ENCODE assay signal across 8 mouse cellular contexts in the genomic region with DNA sequence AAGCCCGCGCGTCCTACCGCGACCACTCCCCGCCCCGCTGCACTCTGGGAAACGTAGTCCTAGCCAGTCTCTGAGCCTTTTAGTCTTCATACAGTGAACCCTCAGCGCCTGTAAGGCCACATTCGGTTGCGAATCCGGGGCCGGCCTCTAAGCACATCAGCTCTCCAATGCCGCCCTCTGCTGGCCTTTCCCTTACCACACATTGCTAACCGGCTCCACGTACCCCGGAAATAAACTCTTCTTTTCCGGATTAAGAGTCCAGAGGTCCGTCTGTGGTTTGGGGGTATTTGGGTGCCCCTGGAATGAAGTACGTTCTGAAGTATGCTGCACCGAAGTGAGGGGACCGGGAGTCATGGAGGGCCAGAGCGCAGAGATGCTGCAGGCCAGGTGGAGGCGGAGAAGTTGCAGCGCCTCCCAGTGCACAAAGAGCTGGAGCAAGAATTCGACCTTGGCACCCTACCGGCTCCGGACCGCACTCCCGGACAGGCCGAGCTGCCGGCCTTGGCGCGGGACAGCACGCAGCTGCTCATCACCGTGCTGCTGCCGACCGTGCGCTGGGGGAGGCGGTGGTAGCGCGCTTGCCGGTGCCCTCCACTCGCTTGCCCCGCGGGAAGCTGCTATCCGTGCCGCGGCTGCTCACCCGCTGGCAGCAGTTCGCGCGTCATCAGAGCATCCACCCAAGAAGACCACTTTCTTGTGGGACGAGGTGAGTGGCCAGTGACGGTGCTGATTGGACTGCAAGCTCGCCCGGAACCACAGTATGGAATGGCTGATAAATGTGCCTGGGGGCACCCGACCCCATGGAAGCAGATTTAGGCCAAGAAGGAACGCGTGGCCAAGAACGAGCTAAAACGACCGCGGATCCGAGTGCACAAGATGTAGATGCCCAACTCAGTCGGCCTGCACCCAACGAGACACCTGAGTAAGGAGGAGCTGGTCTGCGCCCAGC.
DNase-seq lines count a peak whose midpoint lies in the region; ATAC-seq lines count a peak whose summit lies in the region.

No protein-coding gene starts in this region.

- H3K9ac ChIP-seq in kidney, embryonic 15.5 days = peak overlapping the region; percentile 85

- H3K36me3 ChIP-seq in heart, embryonic 10.5 days = peaks cover 11% of the 10 kb centered on the region
- H3K36me3 ChIP-seq in kidney, embryonic 15.5 days = peaks cover 19% of the 10 kb centered on the region

- peak; percentile 90 to 92 for DNase-seq in B cell, adult 2 months
- peak; percentile 98 for DNase-seq in brain, adult 2 months (ENCODE audit: low read depth, low spot score)
- DNase-seq in heart, embryonic 10.5 days (ENCODE audit: low spot score) = peak; percentile 98
- peak; percentile 93 for DNase-seq in liver
- DNase-seq in spleen, postnatal 4 days (ENCODE audit: low spot score in 2 of 2) = peak; percentile 87 to 95

- peaks cover 13% of the 10 kb centered on the region; the same call in 1 of the 2 replicates for H3K4me1 ChIP-seq in heart, embryonic 10.5 days
- H3K4me1 ChIP-seq in kidney, embryonic 15.5 days = peaks cover 12% of the 10 kb centered on the region

- peak; percentile 96 for ATAC-seq in erythroblast, adult 5-6 weeks (replicated peaks; ENCODE audit: low FRiP score, poor library complexity, severe bottlenecking)
- ATAC-seq in kidney, embryonic 15.5 days (replicated peaks; ENCODE audit: low FRiP score) = peak; percentile 100
- ATAC-seq in monocyte, adult 5-6 weeks (replicated peaks; ENCODE audit: insufficient number of reproducible peaks, low FRiP score, low TSS enrichment, poor library complexity, severe bottlenecking) = peak; percentile 99

- under 1% methylated on average over 68 of the region's 68 CpGs for WGBS in heart, embryonic 10.5 days
- under 1% methylated on average over 68 of the region's 68 CpGs for WGBS in kidney, embryonic 15.5 days

- H3K9me3 ChIP-seq in heart, embryonic 10.5 days = no peaks in the 10 kb centered on the region
- no peaks in the 10 kb centered on the region for H3K9me3 ChIP-seq in kidney, embryonic 15.5 days (replicated peaks)

- H3K27ac ChIP-seq in heart, embryonic 10.5 days = peak overlapping the region; percentile 93
- H3K27ac ChIP-seq in kidney, embryonic 15.5 days = peak overlapping the region; percentile 77

- H3K27me3 ChIP-seq in heart, embryonic 10.5 days (ENCODE audit: insufficient read depth, poor library complexity, severe bottlenecking) = no peaks in the 10 kb centered on the region
- H3K27me3 ChIP-seq in kidney, embryonic 15.5 days = no peaks in the 10 kb centered on the region

- H3K4me2 ChIP-seq in kidney, embryonic 15.5 days = peak overlapping the region; percentile 73

- peak overlapping the region; percentile 86 for H3K4me3 ChIP-seq in heart, embryonic 10.5 days
- peak overlapping the region; percentile 82 for H3K4me3 ChIP-seq in kidney, embryonic 15.5 days (replicated peaks)

Comparison
In these comparisons a context has a peak if more than half of its experiments do, and no peak if none do; other contexts are left out.
1. Peak in every context shown above with its lines: DNase-seq, ATAC-seq, H3K4me3 ChIP-seq and H3K27ac ChIP-seq.